Mouse (Mus musculus) erythroblast, embryonic 14.5 days (primary cell): ENCODE results near the gene Gm17606. TPM values are rescaled to one million over a fixed set of nuclear protein-coding genes. Genes with fewer than 3 reads are reported as not detected.
A peak's percentile ranks its signal among the peaks of the same experiment; 100 is the strongest.

ENCODE experiments used
- H3K27me3 ChIP-seq: 2 replicates; pipeline ENCODE4 v1.6.1; 2012; ENCODE audit warnings: inconsistent platforms; ENCODE audit not compliant: control insufficient read depth
- H3K36me3 ChIP-seq: 2 replicates; pipeline ENCODE4 v1.6.1; 2012; ENCODE audit warnings: mild to moderate bottlenecking, inconsistent platforms; ENCODE audit not compliant: control insufficient read depth
- H3K4me1 ChIP-seq: 2 replicates; pipeline ENCODE4 v1.6.1; 2012; ENCODE audit warnings: inconsistent platforms; ENCODE audit not compliant: control insufficient read depth
- H3K4me3 ChIP-seq: replicated peaks from 2 replicates; pipeline ENCODE3; 2012; ENCODE audit warnings: moderate library complexity, mild to moderate bottlenecking, inconsistent platforms
- H3K9me3 ChIP-seq: 2 replicates; pipeline ENCODE4 v1.6.1; 2012; ENCODE audit warnings: low read length, inconsistent platforms, mixed read lengths; ENCODE audit not compliant: control insufficient read depth
- GATA1 ChIP-seq: IDR thresholded peaks from 2 replicates; pipeline ENCODE4 v1.6.1; 2012; ENCODE audit warnings: low read length, inconsistent platforms, mixed read lengths
- TAL1 ChIP-seq: IDR thresholded peaks from 3 replicates; pipeline ENCODE4 v1.6.1; 2012; ENCODE audit warnings: low read length, inconsistent platforms, mixed read lengths
- polyA plus RNA-seq: library from polyadenylated mRNA; stranded (reverse); fragments of >175 nt; gene quantifications from 2 replicates; pipeline ENCODE4 v1.2.3, GENCODE M21; 2012

Gm17606 gene
- polyA plus RNA-seq, 1 experiment = not detected

GRCm38 (mm10) chr14:54674317-54674716, 33.6 kb downstream of the Gm17606 start:
- no peaks in the 10 kb centered on the region for H3K9me3 ChIP-seq
- peaks cover 89% of the 10 kb centered on the region for H3K36me3 ChIP-seq
- H3K4me1 ChIP-seq = peaks cover 2% of the 10 kb centered on the region
- no peak for TF ChIP-seq TAL1
- TF ChIP-seq GATA1 = no peak
- no peak overlapping the region for H3K4me3 ChIP-seq
- H3K27me3 ChIP-seq = no peaks in the 10 kb centered on the region

GRCm38 (mm10) chr14:54676290-54676689, 35.5 kb downstream of the Gm17606 start:
- Histone ChIP-seq H3K27me3 (no peaks in the 10 kb centered on the region), H3K4me3 (no peak overlapping the region), H3K4me1 (peaks cover 2% of the 10 kb centered on the region), H3K36me3 (peaks cover 88% of the 10 kb centered on the region), H3K9me3 (no peaks in the 10 kb centered on the region)
- TF ChIP-seq TAL1 (no peak), GATA1 (no peak)

- Histone ChIP-seq H3K9me3 (no peaks in the 10 kb centered on the region), H3K4me3 (no peak overlapping the region), H3K27me3 (no peaks in the 10 kb centered on the region), H3K36me3 (peaks cover 88% of the 10 kb centered on the region), H3K4me1 (peaks cover 17% of the 10 kb centered on the region)
- TF ChIP-seq TAL1 = no peak
- TF ChIP-seq GATA1 = no peak
Measured at GRCm38 (mm10) chr14:54678657-54679304, 38.0 kb downstream of the Gm17606 start.

GRCm38 (mm10) chr14:54682396-54682795, 41.6 kb downstream of the Gm17606 start:
- Histone ChIP-seq H3K4me1 (peaks cover 34% of the 10 kb centered on the region), H3K4me3 (no peak overlapping the region), H3K27me3 (no peaks in the 10 kb centered on the region), H3K36me3 (peaks cover 60% of the 10 kb centered on the region), H3K9me3 (no peaks in the 10 kb centered on the region)
- no peak for TF ChIP-seq TAL1
- TF ChIP-seq GATA1 = no peak

- TF ChIP-seq GATA1 (no peak), TAL1 (no peak)
- peaks cover 52% of the 10 kb centered on the region for H3K4me1 ChIP-seq
Measured at GRCm38 (mm10) chr14:54685471-54685870, 44.7 kb downstream of the Gm17606 start.

GRCm38 (mm10) chr14:54686063-54686521, 45.3 kb downstream of the Gm17606 start, which contains the start of gene 1700123O20Rik:
Gene 1700123O20Rik, plus strand, starts transcription at chr14:54686216.
- Histone ChIP-seq H3K36me3 (peaks cover 61% of the 10 kb centered on the region), H3K9me3 (no peaks in the 10 kb centered on the region), H3K27me3 (no peaks in the 10 kb centered on the region), H3K4me3 (peak within 1 kb of the TSS; percentile 100), H3K4me1 (peaks cover 52% of the 10 kb centered on the region)
- TF ChIP-seq TAL1 = no peak
- peak; percentile 68 for TF ChIP-seq GATA1

More at GRCm38 (mm10) chr14:54685471-54685870, 44.7 kb downstream of the Gm17606 start:
- Histone ChIP-seq H3K36me3 (peaks cover 58% of the 10 kb centered on the region), H3K27me3 (no peaks in the 10 kb centered on the region), H3K4me3 (peak overlapping the region; percentile 100), H3K9me3 (no peaks in the 10 kb centered on the region)

GRCm38 (mm10) chr14:54686522-54687143, 45.9 kb downstream of the Gm17606 start, which contains the start of gene Acin1:
Gene Acin1, minus strand, starts transcription at chr14:54686931.
- no peaks in the 10 kb centered on the region for H3K9me3 ChIP-seq
- no peaks in the 10 kb centered on the region for H3K27me3 ChIP-seq
- peak within 1 kb of the TSS; percentile 100 for H3K4me3 ChIP-seq
- H3K4me1 ChIP-seq = peaks cover 52% of the 10 kb centered on the region
- peaks cover 59% of the 10 kb centered on the region for H3K36me3 ChIP-seq
- no peak for TF ChIP-seq GATA1
- no peak for TF ChIP-seq TAL1

GRCm38 (mm10) chr14:54687251-54687650, 46.5 kb downstream of the Gm17606 start:
- Histone ChIP-seq H3K36me3 (peaks cover 53% of the 10 kb centered on the region), H3K4me3 (peak overlapping the region; percentile 100), H3K4me1 (peaks cover 46% of the 10 kb centered on the region), H3K9me3 (no peaks in the 10 kb centered on the region), H3K27me3 (no peaks in the 10 kb centered on the region)
- TF ChIP-seq GATA1 (no peak), TAL1 (no peak)

- Histone ChIP-seq H3K36me3 (peaks cover 37% of the 10 kb centered on the region), H3K4me3 (no peak overlapping the region), H3K4me1 (no peaks in the 10 kb centered on the region), H3K9me3 (no peaks in the 10 kb centered on the region), H3K27me3 (peaks cover 6% of the 10 kb centered on the region)
- no peak for TF ChIP-seq GATA1
- no peak for TF ChIP-seq TAL1
Measured at GRCm38 (mm10) chr14:54695042-54695441, 54.3 kb downstream of the Gm17606 start.
